Mouse (Mus musculus) erythroblast, embryonic 14.5 days (primary cell): ENCODE results near the gene Men1.

ENCODE experiments used
- GATA1 ChIP-seq: IDR thresholded peaks from 2 replicates; pipeline ENCODE4 v1.6.1; 2012; ENCODE audit warnings: low read length, inconsistent platforms, mixed read lengths
- TAL1 ChIP-seq: IDR thresholded peaks from 3 replicates; pipeline ENCODE4 v1.6.1; 2012; ENCODE audit warnings: low read length, inconsistent platforms, mixed read lengths

DNA sequence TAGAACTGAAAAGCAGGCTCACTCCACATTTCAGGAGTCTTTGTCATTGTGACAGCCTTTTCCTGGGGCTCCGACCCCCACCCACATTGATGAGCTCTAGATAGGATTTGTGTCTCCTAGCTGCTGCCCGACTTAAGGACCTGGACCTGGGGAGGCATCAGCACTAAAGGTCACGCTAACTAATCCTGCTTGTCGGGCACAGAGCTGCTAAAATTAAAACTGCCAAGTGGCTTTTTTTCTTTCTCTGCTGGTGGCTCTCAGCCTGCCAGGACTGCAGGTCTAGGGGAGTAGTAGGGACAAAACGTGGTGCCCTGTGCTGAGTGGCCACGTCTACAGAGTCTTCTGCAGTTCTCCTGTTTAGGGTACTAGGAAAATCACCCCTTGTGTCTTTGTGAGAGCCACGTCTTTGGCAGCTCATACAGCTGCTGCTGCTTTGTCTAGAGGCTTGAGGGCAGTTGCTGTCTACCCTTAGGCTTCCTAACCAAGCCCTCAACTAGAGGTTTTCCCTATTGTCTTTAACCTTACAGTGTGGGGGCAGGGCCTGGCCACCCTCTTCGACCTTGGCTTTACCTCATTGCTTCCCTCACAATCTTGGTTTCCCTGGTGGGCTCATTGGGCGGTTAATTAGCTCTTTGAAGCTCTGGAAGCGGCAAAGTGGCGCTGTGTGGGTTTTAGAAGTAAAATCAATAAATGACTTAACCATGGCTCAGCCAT is 42.7 kb downstream of the Men1 start:
- TF ChIP-seq TAL1 (no peak), GATA1 (no peak)
